ENCODE assay signal across 9 mouse cellular contexts in genomic region chr19:21037448-21038077, GRCm38 (mm10).
A peak's percentile ranks its signal among the peaks of the same experiment; 100 is the strongest.
DNase-seq lines count a peak whose midpoint lies in the region; ATAC-seq and TF ChIP-seq lines count a peak whose summit lies in the region.
"Had no signal": no experiment of that assay in that cellular context is flagged by ENCODE, and none has a peak within 500 bp of the region (broad histone marks: within the 10 kb centered on the region; RNA-seq: fewer than 3 reads in every experiment).

No protein-coding gene starts in this region.

- H3K4me2 ChIP-seq in heart, embryonic 11.5 days, result no peak overlapping the region
- no peak overlapping the region for H3K4me2 ChIP-seq in limb, embryonic 13.5 days (replicated peaks)
- no peak overlapping the region for H3K4me2 ChIP-seq in midbrain, postnatal 0 days (ENCODE audit: low read depth, low read length, poor library complexity, severe bottlenecking)

- 40% methylated on average over 10 of the region's 10 CpGs for WGBS in heart, embryonic 11.5 days (ENCODE audit: insufficient replicate concordance)
- WGBS in hindbrain, embryonic 10.5 days, result 53% methylated on average over 10 of the region's 10 CpGs
- WGBS in limb, embryonic 13.5 days, result 50% methylated on average over 10 of the region's 10 CpGs
- 42% methylated on average over 10 of the region's 10 CpGs for WGBS in midbrain, postnatal 0 days

- no peak for ATAC-seq in heart, embryonic 11.5 days (replicated peaks; ENCODE audit: insufficient number of reproducible peaks, low FRiP score, low TSS enrichment)
- ATAC-seq in limb, embryonic 13.5 days (ENCODE audit: low FRiP score, low read depth), result peak; percentile 25; the same call in 1 of the 2 replicates
- ATAC-seq in midbrain, postnatal 0 days (ENCODE audit: low FRiP score), result peak; percentile 65; the same call in 1 of the 2 replicates

- peak; percentile 68 for DNase-seq in heart, adult 8-10 months (ENCODE audit: low spot score)
- DNase-seq in cerebellum, postnatal 10 days, result peak; percentile 70 to 88
- DNase-seq in hindbrain, embryonic 10.5 days (ENCODE audit: low spot score), result peak; percentile 40
- peak; percentile 87 for DNase-seq in midbrain, postnatal 0 days (ENCODE audit: low spot score)
- no peak for DNase-seq in urinary bladder, postnatal 4 days (ENCODE audit: low spot score in 2 of 2)

- no peaks in the 10 kb centered on the region for H3K36me3 ChIP-seq in heart, embryonic 11.5 days (ENCODE audit: control insufficient read depth, insufficient read depth, low read length)
- no peaks in the 10 kb centered on the region for H3K36me3 ChIP-seq in E14TG2a.4 (ENCODE audit: insufficient read depth, low read length)
- no peaks in the 10 kb centered on the region for H3K36me3 ChIP-seq in hindbrain, embryonic 10.5 days
- no peaks in the 10 kb centered on the region for H3K36me3 ChIP-seq in limb, embryonic 13.5 days
- no peaks in the 10 kb centered on the region for H3K36me3 ChIP-seq in midbrain, postnatal 0 days (ENCODE audit: insufficient read depth, low read length)
- H3K36me3 ChIP-seq: liver, embryonic 15.5 days had no signal

- H3K27me3 ChIP-seq in heart, embryonic 11.5 days (ENCODE audit: control insufficient read depth, insufficient read depth, low read length), result no peaks in the 10 kb centered on the region
- H3K27me3 ChIP-seq in E14TG2a.4 (ENCODE audit: insufficient read depth, low read length), result no peaks in the 10 kb centered on the region
- no peaks in the 10 kb centered on the region for H3K27me3 ChIP-seq in hindbrain, embryonic 10.5 days (ENCODE audit: insufficient read depth, poor library complexity, severe bottlenecking)
- H3K27me3 ChIP-seq in limb, embryonic 13.5 days, result no peaks in the 10 kb centered on the region
- no peaks in the 10 kb centered on the region for H3K27me3 ChIP-seq in midbrain, postnatal 0 days (ENCODE audit: insufficient read depth, low read length)
- H3K27me3 ChIP-seq: liver, embryonic 15.5 days had no signal

- no peaks in the 10 kb centered on the region for H3K9me3 ChIP-seq in heart, embryonic 11.5 days (replicated peaks; ENCODE audit: control insufficient read depth, low read length)
- H3K9me3 ChIP-seq in E14TG2a.4 (ENCODE audit: low read length), result peaks cover 2% of the 10 kb centered on the region
- no peaks in the 10 kb centered on the region for H3K9me3 ChIP-seq in hindbrain, embryonic 10.5 days
- H3K9me3 ChIP-seq in limb, embryonic 13.5 days, result no peaks in the 10 kb centered on the region
- no peaks in the 10 kb centered on the region for H3K9me3 ChIP-seq in midbrain, postnatal 0 days (ENCODE audit: low read length)
- H3K9me3 ChIP-seq: liver, embryonic 15.5 days had no signal

- H3K27ac ChIP-seq in heart, embryonic 11.5 days (ENCODE audit: low read depth, low read length), result no peak overlapping the region
- peak overlapping the region; percentile 78; the same call in 1 of the 2 replicates for H3K27ac ChIP-seq in hindbrain, embryonic 10.5 days
- no peak overlapping the region for H3K27ac ChIP-seq in limb, embryonic 13.5 days
- H3K27ac ChIP-seq in midbrain, postnatal 0 days (ENCODE audit: low read depth, low read length), result no peak overlapping the region

- H3K4me1 ChIP-seq in heart, embryonic 11.5 days (ENCODE audit: control insufficient read depth, insufficient read depth, low read length), result no peaks in the 10 kb centered on the region; the same call in 1 of the 2 replicates
- H3K4me1 ChIP-seq in E14TG2a.4 (replicated peaks; ENCODE audit: low read depth, low read length), result peaks cover 15% of the 10 kb centered on the region
- peaks cover 36% of the 10 kb centered on the region for H3K4me1 ChIP-seq in hindbrain, embryonic 10.5 days (replicated peaks)
- H3K4me1 ChIP-seq in limb, embryonic 13.5 days, result peaks cover 5% of the 10 kb centered on the region; the same call in 1 of the 2 replicates
- no peaks in the 10 kb centered on the region for H3K4me1 ChIP-seq in midbrain, postnatal 0 days (ENCODE audit: insufficient read depth, low read length)

- TF ChIP-seq CTCF in E14TG2a.4 (conservative IDR thresholded peaks at IDR 0.05; ENCODE audit: low read length), result peak; percentile 72
- peak; percentile 88 for TF ChIP-seq CTCF in midbrain, postnatal 0 days (IDR thresholded peaks at IDR 0.05)

- no peak overlapping the region for H3K4me3 ChIP-seq in heart, embryonic 11.5 days (ENCODE audit: low read depth, low read length)
- no peak overlapping the region for H3K4me3 ChIP-seq in E14TG2a.4 (replicated peaks; ENCODE audit: low read length)
- no peak overlapping the region for H3K4me3 ChIP-seq in hindbrain, embryonic 10.5 days
- no peak overlapping the region for H3K4me3 ChIP-seq in limb, embryonic 13.5 days
- no peak overlapping the region for H3K4me3 ChIP-seq in midbrain, postnatal 0 days (ENCODE audit: low read depth, low read length)
- H3K4me3 ChIP-seq: liver, embryonic 15.5 days had no signal

- no peak overlapping the region for H3K9ac ChIP-seq in heart, embryonic 11.5 days (ENCODE audit: low read depth, low read length)
- no peak overlapping the region for H3K9ac ChIP-seq in limb, embryonic 13.5 days
- no peak overlapping the region for H3K9ac ChIP-seq in midbrain, postnatal 0 days (replicated peaks; ENCODE audit: low read length, poor library complexity, severe bottlenecking)
- H3K9ac ChIP-seq: liver, embryonic 15.5 days had no signal

Comparison
In these comparisons a context has a peak if more than half of its experiments do, and no peak if none do; other contexts are left out.
1. DNase-seq: peak in heart, adult 8-10 months (single experiment), cerebellum, postnatal 10 days (2 of 2), hindbrain, embryonic 10.5 days (single experiment) and midbrain, postnatal 0 days (single experiment); none in urinary bladder, postnatal 4 days (0 of 2).